Mouse (Mus musculus): Measurements from ENCODE around the gene Bag3.
A peak's percentile ranks its signal among the peaks of the same experiment; 100 is the strongest.

Bag3 gene

GRCm38 (mm10) chr7:128537676-128538075, 14.3 kb downstream of the Bag3 start:
- DNase-seq (ENCODE audit: low spot score): no peak

GRCm38 (mm10) chr7:128538196-128538595, 14.8 kb downstream of the Bag3 start:
- DNase-seq (ENCODE audit: low spot score): no peak

- no peak for DNase-seq (ENCODE audit: low spot score)
These were observed 15.4 kb downstream of the Bag3 start for GRCm38 (mm10) chr7:128538769-128539168.

GRCm38 (mm10) chr7:128540111-128540510, 16.7 kb downstream of the Bag3 start:
- no peak for DNase-seq (ENCODE audit: low spot score)

GRCm38 (mm10) chr7:128540734-128541133, 17.3 kb downstream of the Bag3 start:
- no peak for DNase-seq (ENCODE audit: low spot score)

- DNase-seq (ENCODE audit: low spot score): no peak
These were observed 17.8 kb downstream of the Bag3 start for GRCm38 (mm10) chr7:128541186-128541585.

GRCm38 (mm10) chr7:128541771-128542170, 18.4 kb downstream of the Bag3 start:
- DNase-seq (ENCODE audit: low spot score): no peak

GRCm38 (mm10) chr7:128542488-128542887, 19.1 kb downstream of the Bag3 start:
- peak; percentile 51 for DNase-seq (ENCODE audit: low spot score)

- no peak for DNase-seq (ENCODE audit: low spot score)
These were observed 19.9 kb downstream of the Bag3 start for GRCm38 (mm10) chr7:128543148-128543855.

GRCm38 (mm10) chr7:128543961-128544360, 20.5 kb downstream of the Bag3 start:
- no peak for DNase-seq (ENCODE audit: low spot score)

GRCm38 (mm10) chr7:128544566-128545262, 21.3 kb downstream of the Bag3 start:
- no peak for DNase-seq (ENCODE audit: low spot score)

- DNase-seq (ENCODE audit: low spot score): no peak
These were observed 22.6 kb downstream of the Bag3 start for GRCm38 (mm10) chr7:128546031-128546430.

GRCm38 (mm10) chr7:128549137-128549536, 25.7 kb downstream of the Bag3 start:
- DNase-seq (ENCODE audit: low spot score): peak; percentile 31

GRCm38 (mm10) chr7:128550328-128551086, 27.1 kb downstream of the Bag3 start:
- DNase-seq (ENCODE audit: low spot score): peak; percentile 52

GRCm38 (mm10) chr7:128551087-128551457, 27.7 kb downstream of the Bag3 start:
- DNase-seq (ENCODE audit: low spot score): no peak

- no peak for DNase-seq (ENCODE audit: low spot score)
These were observed 29.8 kb downstream of the Bag3 start for GRCm38 (mm10) chr7:128553105-128553705.

GRCm38 (mm10) chr7:128554502-128554901, 31.1 kb downstream of the Bag3 start:
- peak; percentile 53 for DNase-seq (ENCODE audit: low spot score)

- DNase-seq (ENCODE audit: low spot score): no peak
These were observed 31.8 kb downstream of the Bag3 start for GRCm38 (mm10) chr7:128555141-128555750.

- no peak for DNase-seq (ENCODE audit: low spot score)
These were observed 33.6 kb downstream of the Bag3 start for GRCm38 (mm10) chr7:128556923-128557430.

GRCm38 (mm10) chr7:128563373-128563772, 40.0 kb downstream of the Bag3 start:
- DNase-seq (ENCODE audit: low spot score): no peak

GRCm38 (mm10) chr7:128566311-128566710, 42.9 kb downstream of the Bag3 start:
- no peak for DNase-seq (ENCODE audit: low spot score)

All from MN1 (cell line).